Mouse (Mus musculus) hindbrain, postnatal 0 days (tissue): ENCODE measurements around the gene Gm21954. TPM values are rescaled to one million over a fixed set of nuclear protein-coding genes. Genes with fewer than 3 reads are reported as not detected.

Source experiments
- ATAC-seq: fragments of 200-750 bp; cut with Nextera tagmentation; 2 replicates; pipeline ENCODE4 v1.8.0; 2017; ENCODE audit warnings: mild to moderate bottlenecking, moderate TSS enrichment, moderate library complexity
- DNase-seq: peaks from one replicate; pipeline ENCODE4 v3.0.0-alpha.2; 2015; ENCODE audit warnings: low spot score
- H3K27ac ChIP-seq: fragments of 300-500 bp; sonication (generic); 2 replicates; pipeline ENCODE4 v1.5.1; 2014; ENCODE audit warnings: mild to moderate bottlenecking
- H3K27me3 ChIP-seq: fragments of 300-500 bp; sonication (generic); 2 replicates; pipeline ENCODE4 v1.6.1; 2014; ENCODE audit warnings: low read length, mixed read lengths; ENCODE audit not compliant: insufficient read depth
- H3K36me3 ChIP-seq: fragments of 300-500 bp; sonication (generic); 2 replicates; pipeline ENCODE4 v1.6.1; 2014; ENCODE audit warnings: low read length, mixed read lengths; ENCODE audit not compliant: insufficient read depth
- H3K4me1 ChIP-seq: fragments of 300-500 bp; sonication (generic); 2 replicates; pipeline ENCODE4 v1.6.1; 2014; ENCODE audit warnings: antibody characterized with exemption, low read length, mixed read lengths; ENCODE audit not compliant: insufficient read depth
- H3K4me2 ChIP-seq: fragments of 300-500 bp; sonication (generic); 2 replicates; pipeline ENCODE4 v1.6.1; 2014; ENCODE audit warnings: low read depth, mild to moderate bottlenecking, low read length, moderate library complexity, mixed read lengths
- H3K4me3 ChIP-seq: fragments of 300-500 bp; sonication (generic); 2 replicates; pipeline ENCODE4 v1.5.1; 2014; ENCODE audit warnings: low read length
- H3K9ac ChIP-seq: fragments of 300-500 bp; sonication (generic); replicated peaks from 2 replicates; pipeline ENCODE4 v1.6.1; 2014; ENCODE audit warnings: mild to moderate bottlenecking, low read length, moderate library complexity, mixed read lengths
- H3K9me3 ChIP-seq: fragments of 300-500 bp; sonication (generic); 2 replicates; pipeline ENCODE4 v1.6.1; 2016; ENCODE audit warnings: low read length, mixed read lengths
- CTCF ChIP-seq: IDR thresholded peaks from 2 replicates; pipeline ENCODE4 v1.5.1; 2016; ENCODE audit warnings: antibody characterized with exemption, control low read depth, low read depth
- WGBS: fragments of 180-500 bp; shearing (Covaris S2); extraction: QIAGEN DNeasy Blood & Tissue Kit; methylation state at CpG from one replicate; pipeline ENCODE4 v1.1.7; 2014; 5-methylcytosine and 5-hydroxymethylcytosine counted together
- polyA plus RNA-seq: library from polyadenylated mRNA; unstranded; fragments of >200 nt; fragmentation: Nextera tagmentation; extraction: Ambion mirVana; gene quantifications from 2 replicates; pipeline ENCODE4 v1.2.1, GENCODE M21; 2015
- total RNA-seq: library from RNA; depleted of rRNA; stranded (reverse); fragments of >200 nt; gene quantifications from 2 replicates; pipeline ENCODE4 v1.2.3, GENCODE M21; 2014

The Gm21954 gene
- total and polyA plus RNA-seq, 2 experiments from 2014 or later: not detected

DNA sequence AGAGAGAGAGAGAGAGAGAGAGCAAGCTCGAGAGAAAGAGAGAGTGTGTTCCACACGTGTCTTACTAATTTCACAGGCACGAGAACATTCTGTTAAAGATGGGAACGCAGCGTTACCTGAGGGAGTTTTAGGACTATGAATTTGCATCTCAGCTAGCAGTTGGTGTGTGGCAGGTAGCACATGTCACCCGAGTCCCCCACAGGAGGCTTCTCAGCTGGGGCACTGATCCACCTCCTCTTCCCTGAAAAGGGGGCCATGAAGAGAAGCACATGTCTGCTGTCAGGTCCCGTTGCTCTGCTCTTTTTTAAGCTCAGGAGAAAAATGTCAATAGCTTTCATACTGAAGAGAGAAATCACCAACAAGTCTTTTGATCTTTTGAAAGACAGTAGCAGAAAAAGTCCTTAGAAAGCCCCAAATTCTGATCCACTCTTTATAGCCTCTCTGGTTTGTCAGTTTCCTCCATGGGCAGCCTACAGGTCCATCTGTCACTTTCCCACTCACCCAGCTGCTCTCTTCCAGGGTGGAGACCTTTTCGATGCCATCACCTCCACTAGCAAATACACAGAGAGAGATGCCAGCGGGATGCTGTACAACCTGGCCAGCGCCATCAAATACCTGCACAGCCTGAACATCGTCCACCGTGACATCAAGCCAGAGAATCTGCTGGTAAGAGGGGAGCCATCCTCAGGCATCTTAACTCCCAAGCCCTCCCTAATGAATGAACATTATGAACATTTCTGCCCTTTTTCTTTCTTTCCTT lies 17.4 kb upstream of the Gm21954 start:
- ATAC-seq (peak; percentile 40; the same call in 1 of the 2 replicates), DNase-seq (peak; percentile 7)
- TF ChIP-seq CTCF: no peak
- Histone ChIP-seq H3K27ac (no peak overlapping the region), H3K9ac (no peak overlapping the region), H3K4me1 (no peaks in the 10 kb centered on the region), H3K4me3 (no peak overlapping the region), H3K4me2 (no peak overlapping the region), H3K27me3 (no peaks in the 10 kb centered on the region), H3K9me3 (no peaks in the 10 kb centered on the region), H3K36me3 (peaks cover 18% of the 10 kb centered on the region; the same call in 1 of the 2 replicates)
- 60% methylated on average over 12 of the region's 12 CpGs for WGBS

DNA sequence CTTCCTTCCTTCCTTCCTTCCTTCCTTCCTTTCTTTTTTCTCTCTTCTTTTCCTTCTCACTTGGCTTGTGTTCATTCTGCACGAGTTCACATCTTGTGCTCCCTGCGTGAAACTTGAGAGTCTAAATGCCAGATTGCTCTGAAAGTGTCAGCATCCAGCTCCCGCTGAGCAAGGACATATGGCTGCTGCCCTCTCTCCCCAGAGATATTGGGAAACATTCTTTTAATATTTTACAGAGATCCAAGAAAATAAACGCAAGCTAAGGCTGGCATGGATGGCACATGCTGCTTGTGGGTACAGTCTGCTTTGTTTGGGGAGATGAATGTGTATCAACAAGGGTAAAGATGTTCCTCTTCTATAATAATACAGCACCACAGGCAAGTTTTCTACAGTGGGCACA lies 11.3 kb upstream of the Gm21954 start:
- Histone ChIP-seq H3K9me3 (no peaks in the 10 kb centered on the region), H3K27ac (no peak overlapping the region), H3K4me3 (no peak overlapping the region), H3K4me1 (no peaks in the 10 kb centered on the region), H3K27me3 (no peaks in the 10 kb centered on the region), H3K9ac (no peak overlapping the region), H3K4me2 (no peak overlapping the region), H3K36me3 (peaks cover 4% of the 10 kb centered on the region; the same call in 1 of the 2 replicates)
- no peak for TF ChIP-seq CTCF
- DNase-seq: peak; percentile 56
- 41% methylated on average over 4 of the region's 4 CpGs for WGBS
- no peak for ATAC-seq

DNA sequence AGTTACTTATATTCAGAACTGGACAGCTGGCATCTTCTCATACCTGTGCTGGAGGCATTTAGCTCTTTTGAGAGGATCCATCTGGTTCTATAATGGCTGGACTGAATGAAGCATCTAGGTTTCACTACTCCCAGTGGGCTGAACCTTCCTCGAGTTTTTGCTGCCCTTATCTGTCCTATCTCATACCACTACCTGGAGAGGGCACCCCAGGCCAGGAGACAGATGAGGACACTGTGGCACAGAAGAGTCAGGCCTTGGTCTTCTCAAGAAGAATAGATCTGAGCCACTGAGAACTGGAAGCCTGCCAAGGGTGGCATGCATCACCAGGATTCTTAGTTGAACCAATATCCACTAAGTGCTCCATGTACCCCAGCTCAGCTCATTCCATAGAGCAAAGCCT lies 9.1 kb upstream of the Gm21954 start:
- DNase-seq (no peak), ATAC-seq (peak; percentile 36; the same call in 1 of the 2 replicates)
- Histone ChIP-seq H3K9ac (no peak overlapping the region), H3K9me3 (no peaks in the 10 kb centered on the region), H3K36me3 (peaks cover 4% of the 10 kb centered on the region; the same call in 1 of the 2 replicates), H3K4me3 (no peak overlapping the region), H3K27me3 (no peaks in the 10 kb centered on the region), H3K4me1 (no peaks in the 10 kb centered on the region), H3K4me2 (no peak overlapping the region), H3K27ac (no peak overlapping the region)
- WGBS: 80% methylated on average over 1 of the region's 1 CpGs
- no peak for TF ChIP-seq CTCF

DNA sequence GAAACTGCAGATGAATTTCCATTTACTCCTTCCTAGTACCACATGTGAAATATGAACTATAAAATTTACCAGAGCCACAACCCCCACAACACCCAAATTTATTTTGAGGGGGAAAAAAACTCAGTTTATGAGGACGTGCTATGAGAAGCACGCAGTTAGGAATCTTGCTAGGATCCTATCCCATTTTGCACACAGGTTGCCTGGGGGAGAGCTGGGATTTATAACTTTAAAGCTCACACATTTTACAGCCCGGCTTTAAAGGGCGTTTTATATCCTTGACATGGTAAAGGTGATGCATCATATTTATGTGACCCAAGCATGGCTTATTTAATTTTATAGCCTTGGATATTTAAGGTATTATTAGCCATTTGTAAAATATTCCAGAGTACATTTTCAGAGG lies 7.3 kb upstream of the Gm21954 start:
- TF ChIP-seq CTCF: no peak
- 90% methylated on average over 4 of the region's 4 CpGs for WGBS
- H3K4me3 ChIP-seq: no peak overlapping the region

DNA sequence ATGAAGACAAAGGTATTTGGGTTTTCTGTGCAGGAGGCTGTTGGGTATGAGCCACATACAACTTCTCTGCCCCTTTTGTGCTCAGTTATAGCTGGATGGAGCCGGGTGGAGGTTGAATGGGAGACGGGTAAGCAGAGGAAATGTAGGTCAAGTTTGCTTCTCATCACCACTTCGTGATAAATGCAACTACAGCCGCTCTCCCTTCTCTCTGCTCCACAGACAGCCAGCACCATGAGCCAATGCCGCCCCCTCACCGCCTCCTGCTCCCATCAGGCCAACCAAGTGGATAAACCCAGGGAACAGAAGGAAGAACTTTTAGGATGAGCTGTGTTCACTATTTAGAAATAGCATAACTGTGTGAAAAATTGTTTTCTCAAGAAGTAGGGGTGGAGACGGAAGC lies 4.7 kb upstream of the Gm21954 start:
- WGBS: 84% methylated on average over 7 of the region's 7 CpGs
- no peak for DNase-seq
- Histone ChIP-seq H3K36me3 (peaks cover 4% of the 10 kb centered on the region; the same call in 1 of the 2 replicates), H3K9ac (no peak overlapping the region), H3K9me3 (no peaks in the 10 kb centered on the region), H3K4me3 (no peak overlapping the region), H3K27ac (no peak overlapping the region), H3K4me1 (no peaks in the 10 kb centered on the region), H3K4me2 (no peak overlapping the region), H3K27me3 (no peaks in the 10 kb centered on the region)
- ATAC-seq: no peak
- TF ChIP-seq CTCF: no peak

More for the DNA sequence above, 7.3 kb upstream of the Gm21954 start:
- Histone ChIP-seq H3K9me3 (no peaks in the 10 kb centered on the region), H3K4me2 (no peak overlapping the region), H3K9ac (no peak overlapping the region), H3K36me3 (peaks cover 4% of the 10 kb centered on the region; the same call in 1 of the 2 replicates), H3K27ac (no peak overlapping the region), H3K27me3 (no peaks in the 10 kb centered on the region), H3K4me1 (no peaks in the 10 kb centered on the region)
- DNase-seq (no peak), ATAC-seq (no peak)

DNA sequence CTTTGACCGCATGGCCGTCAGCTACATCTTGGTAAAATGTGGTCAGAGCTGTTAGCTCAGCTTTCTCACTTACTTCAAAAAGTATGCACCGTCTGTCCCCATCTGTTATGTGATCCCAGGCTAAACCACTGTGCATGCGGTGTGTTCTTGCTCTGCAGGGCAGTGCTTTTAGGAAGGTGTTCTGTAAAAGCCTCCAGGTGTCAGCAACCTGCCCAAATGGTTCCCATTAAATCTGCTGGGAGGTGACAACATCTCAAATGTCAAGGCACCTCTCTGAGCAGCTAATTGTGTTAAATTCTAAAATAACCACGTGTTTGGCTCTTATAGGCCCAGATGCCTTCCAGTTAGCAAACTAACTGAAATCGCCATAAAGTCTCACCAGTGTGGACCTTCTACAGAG lies 1.1 kb upstream of the Gm21954 start:
- WGBS: 74% methylated on average over 6 of the region's 6 CpGs
- no peak for TF ChIP-seq CTCF
- Histone ChIP-seq H3K4me3 (no peak overlapping the region), H3K36me3 (no peaks in the 10 kb centered on the region), H3K9me3 (no peaks in the 10 kb centered on the region), H3K4me2 (no peak overlapping the region), H3K4me1 (no peaks in the 10 kb centered on the region), H3K27ac (no peak overlapping the region), H3K9ac (no peak overlapping the region), H3K27me3 (no peaks in the 10 kb centered on the region)
- no peak for DNase-seq
- ATAC-seq: no peak

DNA sequence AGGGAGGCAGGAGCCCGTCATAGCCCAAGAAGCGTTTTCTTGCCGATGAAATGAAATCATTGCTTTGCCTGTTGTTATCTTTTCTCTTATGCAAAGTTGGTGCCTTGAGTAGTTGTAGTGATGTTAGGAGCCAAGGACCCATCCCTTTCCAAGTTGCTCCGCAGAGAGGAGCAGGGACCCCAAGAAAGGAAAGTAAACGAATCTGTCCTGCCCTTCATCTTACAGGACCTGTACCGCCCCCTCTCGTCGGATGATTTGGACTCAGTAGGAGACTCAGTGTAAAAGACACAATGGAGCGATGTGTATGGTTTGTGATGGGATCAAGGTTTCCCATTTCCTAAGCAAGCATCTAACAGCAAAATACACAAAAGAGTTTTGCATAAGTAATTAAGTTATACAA lies 5.7 kb downstream of the Gm21954 start:
- Histone ChIP-seq H3K4me2 (peak overlapping the region; percentile 30), H3K4me1 (peaks cover 8% of the 10 kb centered on the region; the same call in 1 of the 2 replicates), H3K36me3 (no peaks in the 10 kb centered on the region), H3K27ac (0 out of 2 replicates have a peak overlapping the region, but pooled peaks have one; percentile 26), H3K9ac (no peak overlapping the region), H3K4me3 (no peak overlapping the region), H3K9me3 (no peaks in the 10 kb centered on the region), H3K27me3 (no peaks in the 10 kb centered on the region)
- ATAC-seq (no peak), DNase-seq (peak; percentile 49)
- 53% methylated on average over 9 of the region's 9 CpGs for WGBS
- TF ChIP-seq CTCF: peak; percentile 20; the same call in 1 of the 2 replicates
